Mouse (Mus musculus): Measurements from ENCODE around the gene Spef1. TPM values are rescaled to one million over a fixed set of nuclear protein-coding genes. Genes with fewer than 3 reads are reported as not detected.

Gene Spef1
- total and polyA plus RNA-seq, 2 experiments from 2014 or later: 0.97 to 5.2 TPM

GRCm38 (mm10) chr2:131191005-131191390 lies 3.9 kb upstream of the Spef1 start:
- Histone ChIP-seq H3K4me3 (ENCODE audit: low read depth, low read length) (no peak overlapping the region), H3K4me2 (ENCODE audit: low read depth, low read length) (no peak overlapping the region), H3K9ac (replicated peaks; ENCODE audit: low read depth, low read length) (no peak overlapping the region), H3K4me1 (ENCODE audit: control insufficient read depth, insufficient read depth) (peaks cover 10% of the 10 kb centered on the region), H3K36me3 (replicated peaks; ENCODE audit: control insufficient read depth, insufficient read depth, low read length) (peaks cover 60% of the 10 kb centered on the region), H3K9me3 (replicated peaks; ENCODE audit: control insufficient read depth, low read length) (no peaks in the 10 kb centered on the region), H3K27ac (ENCODE audit: low read depth) (no peak overlapping the region), H3K27me3 (ENCODE audit: control insufficient read depth, insufficient read depth, low read length) (no peaks in the 10 kb centered on the region)
- no peak for DNase-seq (ENCODE audit: low spot score)
- no peak for TF ChIP-seq CTCF (IDR thresholded peaks at IDR 0.05; ENCODE audit: low read depth)
- no peak for TF ChIP-seq EP300 (IDR thresholded peaks at IDR 0.05; ENCODE audit: low read depth)
- ATAC-seq (ENCODE audit: insufficient read depth, low read depth): no peak
- WGBS: 76% methylated on average over 7 of the region's 7 CpGs

- no peaks in the 10 kb centered on the region for H3K9me3 ChIP-seq (replicated peaks; ENCODE audit: control insufficient read depth, low read length)
- no peak overlapping the region for H3K4me3 ChIP-seq (ENCODE audit: low read depth, low read length)
- peaks cover 58% of the 10 kb centered on the region for H3K36me3 ChIP-seq (replicated peaks; ENCODE audit: control insufficient read depth, insufficient read depth, low read length)
- DNase-seq (ENCODE audit: low spot score) (no peak), ATAC-seq (ENCODE audit: insufficient read depth, low read depth) (no peak)
- no peaks in the 10 kb centered on the region for H3K27me3 ChIP-seq (ENCODE audit: control insufficient read depth, insufficient read depth, low read length)
- H3K4me2 ChIP-seq (ENCODE audit: low read depth, low read length): no peak overlapping the region
- TF ChIP-seq EP300 (IDR thresholded peaks at IDR 0.05; ENCODE audit: low read depth) (no peak), CTCF (IDR thresholded peaks at IDR 0.05; ENCODE audit: low read depth) (no peak)
- peaks cover 10% of the 10 kb centered on the region for H3K4me1 ChIP-seq (ENCODE audit: control insufficient read depth, insufficient read depth)
- 65% methylated on average over 10 of the region's 10 CpGs for WGBS
- H3K9ac ChIP-seq (replicated peaks; ENCODE audit: low read depth, low read length): no peak overlapping the region
- no peak overlapping the region for H3K27ac ChIP-seq (ENCODE audit: low read depth)
Measured at GRCm38 (mm10) chr2:131190344-131191004, 3.4 kb upstream of the Spef1 start.

GRCm38 (mm10) chr2:131189521-131190309 lies 2.6 kb upstream of the Spef1 start:
- Histone ChIP-seq H3K27ac (ENCODE audit: low read depth) (no peak overlapping the region), H3K4me2 (ENCODE audit: low read depth, low read length) (no peak overlapping the region), H3K4me3 (ENCODE audit: low read depth, low read length) (no peak overlapping the region), H3K9me3 (replicated peaks; ENCODE audit: control insufficient read depth, low read length) (no peaks in the 10 kb centered on the region), H3K36me3 (replicated peaks; ENCODE audit: control insufficient read depth, insufficient read depth, low read length) (peaks cover 50% of the 10 kb centered on the region), H3K9ac (replicated peaks; ENCODE audit: low read depth, low read length) (no peak overlapping the region), H3K4me1 (ENCODE audit: control insufficient read depth, insufficient read depth) (peaks cover 10% of the 10 kb centered on the region), H3K27me3 (ENCODE audit: control insufficient read depth, insufficient read depth, low read length) (no peaks in the 10 kb centered on the region)
- ATAC-seq (ENCODE audit: insufficient read depth, low read depth) (no peak), DNase-seq (ENCODE audit: low spot score) (no peak)
- WGBS: 64% methylated on average over 5 of the region's 5 CpGs
- no peak for TF ChIP-seq EP300 (IDR thresholded peaks at IDR 0.05; ENCODE audit: low read depth)
- TF ChIP-seq CTCF (IDR thresholded peaks at IDR 0.05; ENCODE audit: low read depth): no peak

- no peak overlapping the region for H3K4me3 ChIP-seq (ENCODE audit: low read depth, low read length)
- H3K4me1 ChIP-seq (ENCODE audit: control insufficient read depth, insufficient read depth): peaks cover 10% of the 10 kb centered on the region
- TF ChIP-seq CTCF (IDR thresholded peaks at IDR 0.05; ENCODE audit: low read depth): no peak
- no peak for TF ChIP-seq EP300 (IDR thresholded peaks at IDR 0.05; ENCODE audit: low read depth)
- 94% methylated on average over 5 of the region's 5 CpGs for WGBS
- H3K27ac ChIP-seq (ENCODE audit: low read depth): no peak overlapping the region
- H3K9me3 ChIP-seq (replicated peaks; ENCODE audit: control insufficient read depth, low read length): no peaks in the 10 kb centered on the region
- H3K36me3 ChIP-seq (replicated peaks; ENCODE audit: control insufficient read depth, insufficient read depth, low read length): peaks cover 36% of the 10 kb centered on the region
- peak overlapping the region; percentile 90; the same call in 1 of the 2 replicates for H3K4me2 ChIP-seq (ENCODE audit: low read depth, low read length)
- H3K9ac ChIP-seq (replicated peaks; ENCODE audit: low read depth, low read length): no peak overlapping the region
- DNase-seq (ENCODE audit: low spot score) (no peak), ATAC-seq (ENCODE audit: insufficient read depth, low read depth) (no peak)
- no peaks in the 10 kb centered on the region for H3K27me3 ChIP-seq (ENCODE audit: control insufficient read depth, insufficient read depth, low read length)
Measured at GRCm38 (mm10) chr2:131188311-131188710, 1.2 kb upstream of the Spef1 start.

GRCm38 (mm10) chr2:131187602-131187922 lies 480 bp upstream of the Spef1 start:
- DNase-seq (ENCODE audit: low spot score) (no peak), ATAC-seq (ENCODE audit: insufficient read depth, low read depth) (no peak)
- H3K4me2 ChIP-seq (ENCODE audit: low read depth, low read length): peak overlapping the region; percentile 90
- H3K9ac ChIP-seq (replicated peaks; ENCODE audit: low read depth, low read length): peak overlapping the region; percentile 54
- 38% methylated on average over 3 of the region's 3 CpGs for WGBS
- H3K27me3 ChIP-seq (ENCODE audit: control insufficient read depth, insufficient read depth, low read length): no peaks in the 10 kb centered on the region
- peaks cover 10% of the 10 kb centered on the region for H3K4me1 ChIP-seq (ENCODE audit: control insufficient read depth, insufficient read depth)
- no peaks in the 10 kb centered on the region for H3K9me3 ChIP-seq (replicated peaks; ENCODE audit: control insufficient read depth, low read length)
- peak overlapping the region; percentile 87; the same call in 1 of the 2 replicates for H3K27ac ChIP-seq (ENCODE audit: low read depth)
- no peak for TF ChIP-seq CTCF (IDR thresholded peaks at IDR 0.05; ENCODE audit: low read depth)
- peaks cover 29% of the 10 kb centered on the region for H3K36me3 ChIP-seq (replicated peaks; ENCODE audit: control insufficient read depth, insufficient read depth, low read length)
- H3K4me3 ChIP-seq (ENCODE audit: low read depth, low read length): peak overlapping the region; percentile 76
